Mouse (Mus musculus): Measurements from ENCODE around the gene Smim22. TPM values are rescaled to one million over a fixed set of nuclear protein-coding genes. Genes with fewer than 3 reads are reported as not detected.

Smim22 gene
- polyA plus RNA-seq, 3 experiments from 2014 or later: not detected

- ATAC-seq: no peak
Measured at GRCm38 (mm10) chr16:5010371-5010935, 3.4 kb downstream of the Smim22 start.

DNA sequence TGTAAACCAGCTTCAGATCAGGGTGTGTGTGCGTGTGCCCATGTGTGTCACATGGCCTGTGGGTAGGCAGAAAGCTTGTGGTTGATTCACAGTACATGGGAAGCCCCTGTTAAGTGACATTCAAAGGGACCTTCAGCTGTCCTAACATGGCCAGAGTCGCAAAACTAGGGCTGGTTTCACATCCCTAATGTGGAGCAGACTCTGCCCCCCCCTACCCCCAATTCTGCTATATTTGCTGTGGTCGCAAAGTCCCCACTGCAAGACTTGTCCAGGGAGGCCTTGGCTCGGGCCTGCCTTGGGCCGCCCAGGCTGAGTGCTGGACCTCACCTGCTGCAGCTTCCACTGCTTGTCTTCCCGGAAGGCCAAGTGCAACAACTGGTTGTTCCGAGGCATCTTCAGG lies 4.2 kb downstream of the Smim22 start:
- no peak for ATAC-seq

GRCm38 (mm10) chr16:5012036-5013005 lies 5.2 kb downstream of the Smim22 start:
- no peak for ATAC-seq

DNA sequence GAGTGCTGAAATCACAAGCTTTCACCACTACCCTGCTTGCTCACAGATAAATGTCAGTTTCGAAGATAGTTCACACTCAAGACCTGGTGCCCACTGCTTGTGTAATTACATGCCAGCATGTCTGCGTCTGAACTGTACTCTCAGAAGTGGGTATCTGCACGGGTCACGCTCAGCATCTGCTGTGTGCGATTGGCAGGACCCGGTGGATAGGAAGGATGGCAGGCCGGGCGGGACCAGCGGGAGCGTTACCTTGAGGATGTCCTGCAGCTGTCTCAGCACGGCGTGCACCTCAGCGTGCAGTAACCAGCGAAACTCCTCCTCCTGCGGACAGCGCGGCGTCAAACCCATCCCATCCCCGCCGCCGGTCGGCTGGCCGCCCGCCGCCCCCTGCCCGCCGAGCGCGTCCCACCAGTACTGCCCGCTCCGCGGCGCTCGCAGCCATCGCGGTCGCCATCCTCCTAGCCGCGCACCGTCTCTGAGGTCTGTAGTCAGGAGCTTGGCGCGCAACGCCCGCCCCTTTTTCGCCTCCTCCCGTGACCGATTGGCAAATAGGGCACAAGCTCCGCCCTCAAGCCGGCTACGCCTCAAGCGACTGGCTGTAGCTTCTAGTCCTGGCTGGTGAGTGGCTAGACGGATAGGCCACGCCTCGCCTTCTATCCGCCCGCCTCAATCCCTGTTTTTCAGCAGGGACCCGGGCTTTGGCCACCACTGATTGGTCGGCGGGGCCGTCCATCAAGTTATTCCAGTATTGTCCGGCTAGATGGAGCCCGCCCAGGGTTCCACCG lies 6.2 kb downstream of the Smim22 start, which contains the start of gene Rogdi:
Gene Rogdi (minus strand): TSS at position 500 of the 785 bp plus-strand sequence.
- peak; percentile 99 for ATAC-seq

GRCm38 (mm10) chr16:5014578-5014977 lies 7.5 kb downstream of the Smim22 start:
- ATAC-seq: no peak

- ATAC-seq: no peak
Measured at GRCm38 (mm10) chr16:5024021-5024420, 16.9 kb downstream of the Smim22 start.

GRCm38 (mm10) chr16:5029847-5030246 lies 22.8 kb downstream of the Smim22 start:
- ATAC-seq: peak; percentile 41

- no peak for ATAC-seq
Measured at GRCm38 (mm10) chr16:5035591-5035990, 28.5 kb downstream of the Smim22 start.

DNA sequence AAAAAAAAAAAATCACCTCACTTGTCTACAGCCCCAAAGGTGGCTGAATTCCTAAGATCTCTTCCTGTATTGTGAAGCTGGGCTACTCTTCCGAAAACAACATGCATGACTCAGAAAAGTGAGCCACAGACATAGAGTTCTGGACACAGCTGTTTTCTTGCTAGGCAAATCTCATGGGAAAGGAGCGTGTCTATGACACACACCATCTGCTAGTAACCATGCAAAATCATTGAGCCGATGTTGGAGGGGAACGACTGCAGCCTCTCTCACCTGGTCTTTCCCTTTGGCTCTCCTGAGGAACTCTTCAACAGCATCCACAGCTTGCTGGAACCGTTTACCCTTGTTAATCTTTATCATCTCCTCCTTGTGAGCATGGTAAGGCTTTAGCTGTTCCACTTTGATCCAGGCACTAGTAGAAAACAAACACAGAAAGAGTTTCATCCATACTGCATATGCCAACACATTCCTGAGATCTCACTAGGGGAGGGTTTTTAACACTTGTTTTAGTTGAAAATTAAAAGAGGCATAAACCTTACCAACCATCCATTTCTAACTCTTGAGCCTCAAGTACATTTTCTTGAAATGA lies 29.7 kb downstream of the Smim22 start:
- ATAC-seq: no peak

GRCm38 (mm10) chr16:5045322-5045721 lies 38.2 kb downstream of the Smim22 start:
- ATAC-seq: no peak

DNA sequence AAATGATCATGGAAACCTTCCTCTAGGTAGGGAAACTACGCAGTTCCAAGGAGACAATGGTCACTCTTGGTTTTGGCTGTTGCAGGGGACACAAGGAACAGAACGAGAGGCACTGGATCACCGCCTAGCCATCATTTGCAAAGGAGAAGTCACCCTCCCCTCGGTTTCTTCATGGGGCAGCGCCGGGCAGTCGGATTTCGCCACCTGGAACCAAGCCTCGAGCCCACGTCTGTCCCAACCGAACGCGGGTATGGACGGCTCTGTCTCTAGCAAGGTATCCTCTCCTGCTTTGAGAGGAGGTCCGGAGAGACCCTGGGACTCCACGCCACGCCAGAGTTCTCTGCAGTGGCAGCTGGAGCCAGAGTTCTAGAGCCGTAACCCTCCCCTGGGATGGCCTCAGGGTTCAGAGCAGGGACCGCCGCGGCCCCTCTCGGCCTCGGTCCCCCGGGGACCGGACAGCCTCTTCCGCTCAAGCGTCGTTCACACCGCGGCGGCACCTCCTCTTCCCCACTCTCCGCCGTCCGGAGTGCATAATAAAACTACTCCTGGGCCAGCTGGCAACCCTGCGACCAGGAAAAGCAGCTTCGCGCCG lies 42.2 kb downstream of the Smim22 start:
- peak; percentile 12 for ATAC-seq

- ATAC-seq: peak; percentile 92
Measured at GRCm38 (mm10) chr16:5049774-5050234, 42.7 kb downstream of the Smim22 start, which contains the start of the genes Glyr1 and Ubn1. TSS of gene Glyr1 (minus strand) at chr16:5049863. TSS of gene Ubn1 (plus strand) at chr16:5050057.

- ATAC-seq: peak; percentile 46
Measured at GRCm38 (mm10) chr16:5050251-5051110, 43.4 kb downstream of the Smim22 start.

Other genes starting within 250 kb of the Smim22 start
- 10 to 100 TPM; 15.0 to 43.1 (median 36.6) TPM for gene Cdip1, start 217.0 kb upstream of the Smim22 start, polyA plus RNA-seq (2017; shearing (Covaris generic))
- gene 4930562C15Rik, start 171.9 kb upstream of the Smim22 start, polyA plus RNA-seq (2017; shearing (Covaris generic)): 1 to 10 TPM in 2 of 3 experiments, under 1 TPM in 1; 0.79 to 2.9 (median 1.3) TPM
- gene Ubald1, start 127.0 kb upstream of the Smim22 start, polyA plus RNA-seq (2017; shearing (Covaris generic)): 10 to 100 TPM; 19.4 to 25.2 (median 20.9) TPM
- 10 to 100 TPM; 18.0 to 42.4 (median 35.7) TPM for gene Mgrn1, start 121.0 kb upstream of the Smim22 start, polyA plus RNA-seq (2017; shearing (Covaris generic))
- 10 to 100 TPM; 81.2 to 97.1 (median 91.3) TPM for gene Nudt16l1, start 68.5 kb upstream of the Smim22 start, polyA plus RNA-seq (2017; shearing (Covaris generic))
- 10 to 100 TPM; 24.4 to 60.3 (median 46.9) TPM for gene Anks3, start 43.1 kb upstream of the Smim22 start, polyA plus RNA-seq (2017; shearing (Covaris generic))
- gene Sept12, start 9.4 kb upstream of the Smim22 start, polyA plus RNA-seq (2017; shearing (Covaris generic)): not detected
- 10 to 100 TPM; 17.7 to 32.4 (median 20.6) TPM for gene Rogdi, start 6.3 kb downstream of the Smim22 start, polyA plus RNA-seq (2017; shearing (Covaris generic))
- gene Glyr1, start 42.6 kb downstream of the Smim22 start, polyA plus RNA-seq (2017; shearing (Covaris generic)): 10 to 100 TPM; 77.6 to 91.8 (median 78.0) TPM
- 10 to 100 TPM; 29.5 to 42.1 (median 34.1) TPM for gene Ubn1, start 42.8 kb downstream of the Smim22 start, polyA plus RNA-seq (2017; shearing (Covaris generic))
- gene Ppl, start 125.1 kb downstream of the Smim22 start, polyA plus RNA-seq (2017; shearing (Covaris generic)): under 1 TPM in 2 of 3 experiments, not detected in 1; 0.10 to 0.12 TPM
- not detected for gene Sec14l5, start 139.8 kb downstream of the Smim22 start, polyA plus RNA-seq (2017; shearing (Covaris generic))
- 10 to 100 TPM; 10.4 to 18.7 (median 13.5) TPM for gene Nagpa, start 196.7 kb downstream of the Smim22 start, polyA plus RNA-seq (2017; shearing (Covaris generic))
- gene AU021092, start 215.0 kb downstream of the Smim22 start, polyA plus RNA-seq (2017; shearing (Covaris generic)): not detected
- gene Alg1, start 226.3 kb downstream of the Smim22 start, polyA plus RNA-seq (2017; shearing (Covaris generic)): 10 to 100 TPM; 12.5 to 26.5 (median 26.5) TPM
- 10 to 100 TPM; 32.3 to 53.6 (median 47.8) TPM for gene Eef2kmt, start 248.7 kb downstream of the Smim22 start, polyA plus RNA-seq (2017; shearing (Covaris generic))